Mouse (Mus musculus) embryonic facial prominence, embryonic 15.5 days (tissue): ENCODE data around the gene Atp8a2. TPM values are rescaled to one million over a fixed set of nuclear protein-coding genes. Genes with fewer than 3 reads are reported as not detected.

Experiments
- ATAC-seq: fragments of 200-750 bp; cut with Nextera tagmentation; 2 replicates; pipeline ENCODE4 v1.8.0; 2017; ENCODE audit warnings: low read depth, moderate TSS enrichment; ENCODE audit not compliant: insufficient number of reproducible peaks, low FRiP score, low TSS enrichment
- H3K27ac ChIP-seq: fragments of 300-500 bp; sonication (generic); replicated peaks from 2 replicates; pipeline ENCODE4 v1.5.1; 2015; ENCODE audit warnings: mild to moderate bottlenecking, inconsistent platforms
- H3K27me3 ChIP-seq: fragments of 300-500 bp; sonication (generic); 2 replicates; pipeline ENCODE4 v1.6.1; 2015; ENCODE audit warnings: inconsistent platforms
- H3K36me3 ChIP-seq: fragments of 300-500 bp; sonication (generic); 2 replicates; pipeline ENCODE4 v1.6.1; 2015; ENCODE audit warnings: mild to moderate bottlenecking, inconsistent platforms
- H3K4me1 ChIP-seq: fragments of 300-500 bp; sonication (generic); 2 replicates; pipeline ENCODE4 v1.6.1; 2015; ENCODE audit warnings: inconsistent platforms
- H3K4me2 ChIP-seq: fragments of 300-500 bp; sonication (generic); replicated peaks from 2 replicates; pipeline ENCODE4 v1.6.1; 2015; ENCODE audit warnings: mild to moderate bottlenecking, inconsistent platforms
- H3K4me3 ChIP-seq: fragments of 300-500 bp; sonication (generic); replicated peaks from 2 replicates; pipeline ENCODE4 v1.5.1; 2015; ENCODE audit warnings: mild to moderate bottlenecking, inconsistent platforms
- H3K9ac ChIP-seq: fragments of 300-500 bp; sonication (generic); 2 replicates; pipeline ENCODE4 v1.6.1; 2015; ENCODE audit warnings: inconsistent platforms
- H3K9me3 ChIP-seq: fragments of 300-500 bp; sonication (generic); replicated peaks from 2 replicates; pipeline ENCODE4 v1.6.1; 2016; ENCODE audit warnings: inconsistent platforms
- WGBS: fragments of 180-500 bp; shearing (Covaris S2); methylation state at CpG from one replicate; pipeline ENCODE4 v1.1.7; 2015; 5-methylcytosine and 5-hydroxymethylcytosine counted together
- polyA plus RNA-seq: library from polyadenylated mRNA; unstranded; fragments of >200 nt; fragmentation: Nextera tagmentation; extraction: Ambion mirVana; gene quantifications from 2 replicates; pipeline ENCODE4 v1.2.1, GENCODE M21; 2015

The Atp8a2 gene
- polyA plus RNA-seq, 1 experiment from 2014 or later = 3.2 TPM

DNA sequence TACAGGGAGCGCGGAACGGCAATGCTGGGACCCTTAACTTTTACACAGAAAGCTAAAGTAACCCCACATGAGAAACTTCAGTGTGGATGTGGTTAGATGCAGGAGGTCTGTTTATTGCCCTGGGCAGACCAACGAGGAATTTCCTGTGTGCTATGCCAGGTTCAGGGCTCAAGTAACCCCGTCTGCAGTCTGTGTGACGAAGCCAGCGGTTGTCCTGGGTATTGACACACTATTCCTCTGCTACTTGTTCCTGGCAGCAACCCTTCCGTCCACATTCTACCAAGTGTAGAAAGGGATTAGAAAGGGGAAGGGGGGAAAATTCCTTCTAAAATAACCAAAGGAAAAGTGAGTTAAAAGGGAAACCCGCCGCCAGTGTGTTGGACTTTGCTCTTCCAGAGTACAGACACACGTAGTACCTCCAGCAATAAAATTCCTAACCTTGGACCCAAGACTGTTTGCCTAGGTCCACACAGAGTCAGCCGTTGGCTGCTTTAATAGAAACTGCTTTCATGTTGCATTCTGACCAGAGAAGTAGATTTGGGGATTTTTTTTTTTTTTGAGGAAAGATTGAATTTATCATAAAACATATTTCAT, 437.0 kb downstream of the Atp8a2 start:
- Histone ChIP-seq H3K9ac (no peak overlapping the region), H3K27ac (peak overlapping the region; percentile 52; the same call in 1 of the 2 replicates), H3K4me2 (no peak overlapping the region; the same call in 1 of the 2 replicates), H3K4me3 (no peak overlapping the region), H3K36me3 (no peaks in the 10 kb centered on the region), H3K4me1 (peaks cover 11% of the 10 kb centered on the region), H3K27me3 (peaks cover 5% of the 10 kb centered on the region; the same call in 1 of the 2 replicates), H3K9me3 (no peaks in the 10 kb centered on the region)
- 40% methylated on average over 12 of the region's 12 CpGs for WGBS
- peak; percentile 80 for ATAC-seq

DNA sequence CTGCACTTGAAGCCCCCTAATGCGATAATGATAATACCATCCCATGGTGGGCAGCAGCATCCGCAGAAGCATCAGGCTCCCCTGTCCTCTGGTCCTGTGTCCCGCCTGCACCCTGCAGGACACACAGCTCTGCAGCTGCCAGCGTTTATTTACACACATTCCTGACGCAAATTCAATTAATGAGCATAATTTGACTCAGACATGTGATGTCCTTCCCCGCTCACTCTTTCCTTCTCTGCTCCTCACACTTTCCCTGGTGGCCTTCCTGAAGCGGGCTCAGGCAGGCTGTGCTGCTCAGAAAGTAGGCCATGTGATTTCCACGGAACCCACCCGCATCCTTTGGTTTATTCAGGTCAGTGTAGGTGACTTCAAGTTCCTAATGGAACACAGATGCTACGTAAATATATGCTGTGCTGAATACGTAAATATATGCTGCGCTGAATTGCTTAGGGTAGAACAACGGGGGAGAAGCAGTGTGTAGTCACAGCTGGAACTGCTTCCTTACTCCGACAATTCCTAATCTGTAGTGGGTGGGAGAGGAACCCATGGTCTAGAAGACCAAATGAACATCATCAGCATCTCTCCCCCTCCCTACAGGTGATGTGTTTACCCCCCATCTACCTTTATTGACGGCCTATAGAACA, 437.7 kb downstream of the Atp8a2 start:
- Histone ChIP-seq H3K4me2 (peak overlapping the region; percentile 17), H3K9ac (no peak overlapping the region), H3K27ac (peak overlapping the region; percentile 52), H3K9me3 (no peaks in the 10 kb centered on the region), H3K4me3 (no peak overlapping the region), H3K36me3 (no peaks in the 10 kb centered on the region), H3K27me3 (peaks cover 5% of the 10 kb centered on the region; the same call in 1 of the 2 replicates), H3K4me1 (peaks cover 11% of the 10 kb centered on the region)
- 42% methylated on average over 15 of the region's 15 CpGs for WGBS
- ATAC-seq = peak; percentile 34; the same call in 1 of the 2 replicates

DNA sequence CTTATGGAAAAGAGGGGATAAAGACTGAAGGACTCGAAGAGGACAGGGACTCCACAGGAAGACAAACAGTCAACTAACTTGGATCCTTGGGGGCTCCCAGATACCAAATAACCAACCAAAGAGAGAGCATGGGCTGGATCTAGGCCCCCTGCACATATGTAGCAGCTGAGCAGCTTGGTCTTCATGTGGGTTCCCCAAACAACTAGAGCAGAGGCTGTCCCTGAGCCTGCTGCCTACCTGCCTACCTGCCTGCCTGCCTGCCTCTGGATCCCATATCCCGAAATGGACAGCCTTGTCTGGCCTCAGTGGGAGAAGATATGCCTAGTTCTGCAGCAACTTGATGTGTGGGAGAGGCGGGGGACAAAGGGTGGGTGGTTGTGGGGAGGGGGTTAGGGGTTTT, 444.6 kb downstream of the Atp8a2 start:
- ATAC-seq = no peak
- Histone ChIP-seq H3K4me2 (no peak overlapping the region), H3K4me3 (no peak overlapping the region), H3K36me3 (no peaks in the 10 kb centered on the region), H3K9ac (no peak overlapping the region), H3K27me3 (no peaks in the 10 kb centered on the region), H3K9me3 (no peaks in the 10 kb centered on the region), H3K27ac (no peak overlapping the region), H3K4me1 (no peaks in the 10 kb centered on the region)
- WGBS = 80% methylated on average over 3 of the region's 3 CpGs

DNA sequence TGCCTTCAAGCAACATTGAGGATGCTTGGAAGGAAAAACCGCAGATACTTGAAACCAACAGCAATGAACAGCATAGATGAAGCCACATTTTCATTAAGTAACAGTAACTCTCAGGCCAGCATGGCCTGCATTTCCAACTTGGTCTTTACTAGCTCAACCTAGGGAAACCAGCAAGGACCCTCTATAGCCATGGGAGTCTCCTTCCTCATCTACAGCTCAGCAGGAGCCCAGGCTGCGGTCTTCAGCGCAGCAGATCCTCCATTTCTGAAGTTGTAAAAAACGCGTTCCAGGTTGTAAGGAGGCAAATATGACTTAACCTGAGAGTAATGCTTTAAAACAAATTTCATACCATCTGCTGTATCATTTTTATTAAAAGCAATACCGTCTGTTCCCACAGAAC, 447.0 kb downstream of the Atp8a2 start:
- 64% methylated on average over 6 of the region's 6 CpGs for WGBS

DNA sequence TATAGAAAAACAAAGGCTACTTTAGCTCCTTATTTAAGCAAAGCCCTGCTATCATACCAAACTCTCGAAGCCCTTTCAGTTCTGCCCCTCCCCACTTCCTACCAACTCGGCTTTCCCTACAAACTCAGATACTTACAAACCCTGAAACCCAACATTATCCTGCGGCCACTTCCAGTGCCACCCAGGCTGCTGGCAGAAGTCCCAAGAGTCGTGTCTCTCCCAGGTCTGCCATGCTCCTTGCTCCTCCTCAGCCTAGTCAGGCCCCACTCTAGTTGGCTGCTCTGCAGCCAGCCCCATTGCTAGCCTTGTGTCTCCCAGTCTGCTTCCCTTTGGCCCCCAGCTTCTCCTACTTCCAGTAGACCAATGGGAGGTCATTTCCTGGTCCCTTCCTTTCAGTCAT, 451.3 kb downstream of the Atp8a2 start:
- Histone ChIP-seq H3K27me3 (no peaks in the 10 kb centered on the region), H3K9me3 (no peaks in the 10 kb centered on the region), H3K4me3 (no peak overlapping the region), H3K27ac (no peak overlapping the region), H3K4me1 (peaks cover 3% of the 10 kb centered on the region; the same call in 1 of the 2 replicates), H3K9ac (no peak overlapping the region), H3K4me2 (no peak overlapping the region), H3K36me3 (no peaks in the 10 kb centered on the region)
- 59% methylated on average over 4 of the region's 4 CpGs for WGBS
- peak; percentile 51 for ATAC-seq

More for the DNA sequence above, 447.0 kb downstream of the Atp8a2 start:
- no peaks in the 10 kb centered on the region for H3K4me1 ChIP-seq
- H3K9me3 ChIP-seq = no peaks in the 10 kb centered on the region
- no peak overlapping the region for H3K27ac ChIP-seq
- no peaks in the 10 kb centered on the region for H3K36me3 ChIP-seq
- no peak overlapping the region for H3K9ac ChIP-seq
- no peak for ATAC-seq
- H3K27me3 ChIP-seq = no peaks in the 10 kb centered on the region
- no peak overlapping the region for H3K4me2 ChIP-seq
- no peak overlapping the region for H3K4me3 ChIP-seq

DNA sequence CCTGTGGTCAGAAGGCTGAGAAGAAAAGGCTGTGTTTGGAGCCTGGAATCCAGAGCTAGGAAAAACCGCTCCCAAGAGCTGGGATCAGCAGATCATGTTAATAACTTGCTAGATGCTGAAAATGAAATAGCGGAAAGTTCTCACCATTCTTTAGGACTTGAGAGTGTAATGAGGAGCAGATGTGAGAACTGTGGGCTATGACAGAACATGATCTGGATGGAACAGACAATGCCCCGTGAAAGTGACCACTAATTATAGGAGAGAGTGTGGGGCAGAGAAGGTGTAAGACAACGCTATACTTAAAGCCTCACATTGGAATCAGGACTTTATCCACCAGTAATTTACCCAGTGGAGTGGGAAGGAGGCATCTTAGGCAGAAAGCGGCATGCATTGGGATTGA, 455.2 kb downstream of the Atp8a2 start:
- H3K4me1 ChIP-seq = peaks cover 3% of the 10 kb centered on the region; the same call in 1 of the 2 replicates
- no peak overlapping the region for H3K4me2 ChIP-seq
- H3K4me3 ChIP-seq = no peak overlapping the region
- H3K27ac ChIP-seq = no peak overlapping the region
- H3K36me3 ChIP-seq = no peaks in the 10 kb centered on the region
- H3K9ac ChIP-seq = no peak overlapping the region
- 58% methylated on average over 5 of the region's 5 CpGs for WGBS
- peak; percentile 63; the same call in 1 of the 2 replicates for ATAC-seq
- no peaks in the 10 kb centered on the region for H3K9me3 ChIP-seq
- H3K27me3 ChIP-seq = no peaks in the 10 kb centered on the region

DNA sequence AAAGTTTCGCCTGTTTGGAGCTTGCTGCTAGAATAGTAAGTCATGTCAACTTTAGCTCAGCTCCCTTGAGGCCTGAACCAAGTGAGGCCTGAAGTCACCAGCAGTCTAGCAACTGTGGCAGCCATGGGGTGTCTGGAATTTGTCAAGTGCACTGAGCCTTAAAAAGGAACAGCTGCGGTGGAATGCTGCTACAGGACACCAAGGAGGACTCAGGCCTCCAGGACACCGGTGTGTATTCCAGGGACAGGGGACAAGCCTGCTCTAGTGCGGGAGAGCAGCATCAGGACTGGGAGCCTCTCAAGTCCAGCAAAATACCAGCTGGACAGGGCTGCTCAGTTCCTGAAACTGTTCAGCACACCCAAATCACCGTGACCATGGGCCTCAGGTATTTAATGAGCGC, 457.5 kb downstream of the Atp8a2 start:
- Histone ChIP-seq H3K27ac (no peak overlapping the region), H3K9ac (no peak overlapping the region), H3K4me2 (no peak overlapping the region), H3K36me3 (no peaks in the 10 kb centered on the region), H3K9me3 (no peaks in the 10 kb centered on the region), H3K27me3 (no peaks in the 10 kb centered on the region), H3K4me3 (no peak overlapping the region), H3K4me1 (peaks cover 3% of the 10 kb centered on the region; the same call in 1 of the 2 replicates)
- WGBS = 49% methylated on average over 6 of the region's 6 CpGs
- no peak for ATAC-seq

DNA sequence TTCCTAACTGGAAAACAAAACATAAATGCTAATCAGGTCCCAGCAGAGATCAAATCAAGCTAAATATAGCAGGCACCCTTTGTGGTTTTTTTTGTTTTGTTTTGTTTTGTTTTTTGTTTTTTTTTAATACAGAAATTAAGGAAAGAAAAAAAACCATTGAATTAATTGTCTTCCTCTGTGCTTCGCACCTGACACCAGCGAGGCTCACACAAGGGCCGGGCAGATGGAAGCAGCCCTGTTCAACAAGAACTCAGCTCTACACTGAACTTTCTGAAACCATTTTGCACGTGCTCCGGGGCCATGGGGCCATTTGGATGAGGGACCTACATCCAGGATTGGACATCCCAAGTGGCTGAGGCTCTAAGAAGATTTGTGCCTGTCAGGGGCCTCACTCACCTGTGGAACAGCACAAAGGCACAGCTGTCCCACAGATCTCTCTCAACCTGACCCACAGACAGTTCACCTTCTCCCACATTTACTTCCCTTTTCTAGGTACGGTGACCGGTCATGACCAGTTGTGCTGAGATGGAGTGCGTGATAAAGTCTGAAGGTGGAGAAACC, 459.2 kb downstream of the Atp8a2 start:
- H3K4me1 ChIP-seq = peaks cover 3% of the 10 kb centered on the region; the same call in 1 of the 2 replicates
- H3K9me3 ChIP-seq = no peaks in the 10 kb centered on the region
- no peaks in the 10 kb centered on the region for H3K36me3 ChIP-seq
- no peak overlapping the region for H3K4me3 ChIP-seq
- no peak for ATAC-seq
- H3K9ac ChIP-seq = no peak overlapping the region
- no peak overlapping the region for H3K4me2 ChIP-seq
- WGBS = 62% methylated on average over 8 of the region's 8 CpGs
- H3K27ac ChIP-seq = no peak overlapping the region
- no peaks in the 10 kb centered on the region for H3K27me3 ChIP-seq

DNA sequence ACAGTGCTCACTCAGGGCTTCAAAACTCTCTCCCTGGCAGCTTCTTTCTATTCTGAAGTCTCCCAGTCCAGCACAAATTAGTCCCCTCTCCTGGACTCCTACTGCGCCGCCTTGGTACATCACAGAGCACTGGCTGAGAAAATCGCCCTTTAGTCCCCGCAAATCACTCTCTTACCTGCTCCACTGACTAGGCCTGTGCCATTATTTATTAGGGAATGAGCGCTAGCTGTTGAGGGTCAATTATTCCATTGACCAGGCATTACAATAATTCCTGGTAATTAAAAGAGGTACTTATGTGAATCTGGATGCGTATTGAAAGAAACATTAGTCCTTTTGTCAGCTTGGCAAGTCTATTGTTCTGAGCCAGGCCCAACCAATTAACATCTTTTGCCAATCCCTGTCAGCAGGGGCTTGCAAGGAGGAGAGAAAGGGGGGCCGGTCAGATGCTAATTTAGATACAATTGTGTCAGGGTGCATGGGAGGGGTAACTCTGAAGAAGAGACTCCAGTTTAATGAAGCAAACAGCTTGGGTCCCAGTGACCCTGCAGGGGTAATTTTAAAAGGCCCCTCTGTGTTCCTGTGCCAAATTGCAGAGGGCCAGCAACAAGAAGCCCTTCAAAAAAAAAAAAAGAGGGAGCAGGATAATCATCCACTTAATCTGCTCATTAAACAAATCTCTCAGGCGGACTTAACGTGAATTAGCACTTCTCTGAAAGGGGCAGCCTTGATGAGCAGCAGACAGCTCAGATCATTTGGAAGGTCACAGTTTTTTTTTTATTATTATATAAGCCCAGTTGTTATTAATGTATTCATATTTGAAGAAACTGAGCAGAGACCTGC, 459.9 kb downstream of the Atp8a2 start:
- H3K4me3 ChIP-seq = no peak overlapping the region
- H3K9ac ChIP-seq = no peak overlapping the region
- 51% methylated on average over 9 of the region's 9 CpGs for WGBS
- no peaks in the 10 kb centered on the region for H3K36me3 ChIP-seq
- H3K9me3 ChIP-seq = no peaks in the 10 kb centered on the region
- H3K4me1 ChIP-seq = peaks cover 3% of the 10 kb centered on the region; the same call in 1 of the 2 replicates
- H3K4me2 ChIP-seq = no peak overlapping the region
- no peak for ATAC-seq
- no peak overlapping the region for H3K27ac ChIP-seq
- H3K27me3 ChIP-seq = no peaks in the 10 kb centered on the region

DNA sequence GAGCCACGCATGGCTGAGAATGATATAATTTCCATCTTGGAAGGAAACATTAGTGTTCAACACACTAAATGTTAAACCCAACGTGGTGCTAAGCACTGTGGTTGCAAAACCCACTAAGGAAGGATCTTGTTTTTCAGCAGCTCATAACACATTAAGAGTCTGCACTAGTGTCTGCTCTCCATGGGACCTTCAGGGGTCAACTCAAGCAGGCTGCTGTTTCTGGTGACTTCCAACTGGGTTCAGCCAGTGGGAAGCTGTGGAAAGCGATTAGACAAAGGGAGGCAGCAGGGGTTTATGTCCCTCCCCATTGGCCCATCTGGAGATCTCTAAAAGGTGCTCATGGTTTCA, 467.0 kb downstream of the Atp8a2 start:
- no peaks in the 10 kb centered on the region for H3K4me1 ChIP-seq
- no peak overlapping the region for H3K9ac ChIP-seq
- H3K4me2 ChIP-seq = no peak overlapping the region
- no peak overlapping the region for H3K4me3 ChIP-seq
- no peaks in the 10 kb centered on the region for H3K9me3 ChIP-seq
- H3K36me3 ChIP-seq = no peaks in the 10 kb centered on the region
- 54% methylated on average over 3 of the region's 3 CpGs for WGBS
- H3K27me3 ChIP-seq = no peaks in the 10 kb centered on the region
- ATAC-seq = no peak
- no peak overlapping the region for H3K27ac ChIP-seq
